Mouse (Mus musculus) left cerebral cortex, adult 8-10 months (tissue): ENCODE results near the gene 4930469K13Rik. TPM values are rescaled to one million over a fixed set of nuclear protein-coding genes. Genes with fewer than 3 reads are reported as not detected.
"Not testable (repeated sequence)": the region's sequence is repeated elsewhere in the genome, so short reads cannot be mapped to it uniquely, and the experiment has no call there.

Experiments used
- DNase-seq, 2 experiments: peaks; one replicate each; pipeline ENCODE4 v3.0.0; 2022; ENCODE audit warnings: low spot score in 2 of 2
- total RNA-seq, 4 experiments: library from RNA; stranded (reverse); gene quantifications; 2 replicates each; pipeline ENCODE4 v1.2.4; 2022

The 4930469K13Rik gene
- total RNA-seq = not detected

GRCm38 (mm10) chr11:34098422-34098821, at the start of gene 4930469K13Rik:
TSS of gene 4930469K13Rik (minus strand) at chr11:34098554.
- no peak for DNase-seq

GRCm38 (mm10) chr11:34146934-34147333, 48.6 kb upstream of the 4930469K13Rik start:
- no peak for DNase-seq

- DNase-seq = no peak
These were observed 46.1 kb upstream of the 4930469K13Rik start for GRCm38 (mm10) chr11:34144421-34144820.

- no peak for DNase-seq
These were observed 45.6 kb upstream of the 4930469K13Rik start for GRCm38 (mm10) chr11:34143984-34144383.

GRCm38 (mm10) chr11:34139296-34139695, 40.9 kb upstream of the 4930469K13Rik start:
- DNase-seq = no peak

GRCm38 (mm10) chr11:34128412-34128811, 30.1 kb upstream of the 4930469K13Rik start:
- no peak for DNase-seq

GRCm38 (mm10) chr11:34125727-34126126, 27.4 kb upstream of the 4930469K13Rik start:
- not testable (repeated sequence) for DNase-seq

- no peak for DNase-seq
These were observed 26.5 kb upstream of the 4930469K13Rik start for GRCm38 (mm10) chr11:34124852-34125251.

GRCm38 (mm10) chr11:34123147-34123546, 24.8 kb upstream of the 4930469K13Rik start:
- DNase-seq = no peak

GRCm38 (mm10) chr11:34118319-34118718, 20.0 kb upstream of the 4930469K13Rik start:
- no peak for DNase-seq

- no peak for DNase-seq
These were observed 19.2 kb upstream of the 4930469K13Rik start for GRCm38 (mm10) chr11:34117581-34117980.

GRCm38 (mm10) chr11:34116572-34117135, 18.3 kb upstream of the 4930469K13Rik start:
- no peak for DNase-seq

- no peak for DNase-seq
These were observed 15.4 kb upstream of the 4930469K13Rik start for GRCm38 (mm10) chr11:34113760-34114159.

GRCm38 (mm10) chr11:34112781-34113380, 14.5 kb upstream of the 4930469K13Rik start:
- DNase-seq = peak in 1 of 2 experiments; percentile 37

- DNase-seq = no peak
These were observed 13.6 kb upstream of the 4930469K13Rik start for GRCm38 (mm10) chr11:34111940-34112339.

GRCm38 (mm10) chr11:34109260-34109659, 10.9 kb upstream of the 4930469K13Rik start:
- no peak for DNase-seq

- no peak for DNase-seq
These were observed 6.6 kb upstream of the 4930469K13Rik start for GRCm38 (mm10) chr11:34104919-34105318.

- DNase-seq = no peak
These were observed 3.5 kb upstream of the 4930469K13Rik start for GRCm38 (mm10) chr11:34101827-34102226.

GRCm38 (mm10) chr11:34087064-34087463, 11.3 kb downstream of the 4930469K13Rik start:
- no peak for DNase-seq

- DNase-seq = no peak
These were observed 12.1 kb downstream of the 4930469K13Rik start for GRCm38 (mm10) chr11:34086164-34086751.

GRCm38 (mm10) chr11:34084639-34085038, 13.7 kb downstream of the 4930469K13Rik start:
- DNase-seq = no peak

GRCm38 (mm10) chr11:34083795-34084194, 14.6 kb downstream of the 4930469K13Rik start:
- DNase-seq = no peak
